Mouse (Mus musculus): Measurements from ENCODE around the gene Ubxn6.
A peak's percentile ranks its signal among the peaks of the same experiment; 100 is the strongest.
"Not testable (repeated sequence)": the region's sequence is repeated elsewhere in the genome, so short reads cannot be mapped to it uniquely, and the experiment has no call there.

Ubxn6 gene

GRCm38 (mm10) chr17:56074827-56075208 lies at the start of gene Ubxn6:
Gene Ubxn6 (minus strand): TSS chr17:56075028.
- peak; percentile 94 to 97 for DNase-seq (ENCODE audit: low spot score in 2 of 2)

GRCm38 (mm10) chr17:56123681-56124340 lies 49.0 kb upstream of the Ubxn6 start:
- no peak for DNase-seq (ENCODE audit: low spot score in 2 of 2)

GRCm38 (mm10) chr17:56123161-56123560 lies 48.3 kb upstream of the Ubxn6 start:
- DNase-seq (ENCODE audit: low spot score in 2 of 2) = no peak

- DNase-seq (ENCODE audit: low spot score in 2 of 2) = no peak
Observed at GRCm38 (mm10) chr17:56121826-56122225, 47.0 kb upstream of the Ubxn6 start, which contains the start of gene Lrg1. Gene Lrg1 (minus strand): TSS chr17:56122001.

GRCm38 (mm10) chr17:56119981-56120880 lies 45.4 kb upstream of the Ubxn6 start:
- DNase-seq (ENCODE audit: low spot score in 2 of 2) = no peak

GRCm38 (mm10) chr17:56119431-56119830 lies 44.6 kb upstream of the Ubxn6 start:
- DNase-seq (ENCODE audit: low spot score in 2 of 2) = no peak

GRCm38 (mm10) chr17:56117251-56117710 lies 42.5 kb upstream of the Ubxn6 start, which contains the start of gene Plin5:
Gene Plin5 (minus strand): TSS chr17:56117596.
- DNase-seq (ENCODE audit: low spot score in 2 of 2) = no peak

GRCm38 (mm10) chr17:56116193-56116592 lies 41.4 kb upstream of the Ubxn6 start:
- DNase-seq (ENCODE audit: low spot score in 2 of 2) = no peak

GRCm38 (mm10) chr17:56112743-56113142 lies 37.9 kb upstream of the Ubxn6 start:
- no peak for DNase-seq (ENCODE audit: low spot score in 2 of 2)

- DNase-seq (ENCODE audit: low spot score in 2 of 2) = peak; percentile 67 to 88
Observed at GRCm38 (mm10) chr17:56111864-56112263, 37.0 kb upstream of the Ubxn6 start.

- DNase-seq (ENCODE audit: low spot score in 2 of 2) = no peak
Observed at GRCm38 (mm10) chr17:56111021-56111420, 36.2 kb upstream of the Ubxn6 start.

GRCm38 (mm10) chr17:56110571-56110970 lies 35.7 kb upstream of the Ubxn6 start:
- DNase-seq (ENCODE audit: low spot score in 2 of 2) = no peak

- DNase-seq (ENCODE audit: low spot score in 2 of 2) = no peak
Observed at GRCm38 (mm10) chr17:56109219-56110051, 34.6 kb upstream of the Ubxn6 start, which contains the start of gene Plin4. Gene Plin4 (minus strand): TSS chr17:56109803.

- no peak for DNase-seq (ENCODE audit: low spot score in 2 of 2)
Observed at GRCm38 (mm10) chr17:56108334-56109044, 33.7 kb upstream of the Ubxn6 start.

- no peak for DNase-seq (ENCODE audit: low spot score in 2 of 2)
Observed at GRCm38 (mm10) chr17:56107736-56108135, 32.9 kb upstream of the Ubxn6 start.

- no peak for DNase-seq (ENCODE audit: low spot score in 2 of 2)
Observed at GRCm38 (mm10) chr17:56106981-56107380, 32.2 kb upstream of the Ubxn6 start.

- not testable (repeated sequence) for DNase-seq (ENCODE audit: low spot score in 2 of 2)
Observed at GRCm38 (mm10) chr17:56106436-56106835, 31.6 kb upstream of the Ubxn6 start.

- DNase-seq (ENCODE audit: low spot score in 2 of 2) = not testable (repeated sequence)
Observed at GRCm38 (mm10) chr17:56104821-56105220, 30.0 kb upstream of the Ubxn6 start.

GRCm38 (mm10) chr17:56103465-56104285 lies 28.8 kb upstream of the Ubxn6 start:
- no peak for DNase-seq (ENCODE audit: low spot score in 2 of 2)

- no peak for DNase-seq (ENCODE audit: low spot score in 2 of 2)
Observed at GRCm38 (mm10) chr17:56102927-56103326, 28.1 kb upstream of the Ubxn6 start.

Data from spleen, postnatal 4 days (tissue).